Mouse (Mus musculus) forebrain, embryonic 13.5 days (tissue): ENCODE results near the gene Ubl7. TPM values are rescaled to one million over a fixed set of nuclear protein-coding genes. Genes with fewer than 3 reads are reported as not detected.
A peak's percentile ranks its signal among the peaks of the same experiment; 100 is the strongest.
"Not testable (repeated sequence)": the region's sequence is repeated elsewhere in the genome, so short reads cannot be mapped to it uniquely, and the experiment has no call there.

Experiments used
- ATAC-seq: fragments of 200-750 bp; cut with Nextera tagmentation; 2 replicates; pipeline ENCODE4 v1.8.0; 2017
- H3K27ac ChIP-seq: fragments of 300-500 bp; sonication (generic); 2 replicates; pipeline ENCODE4 v1.5.1; 2015; ENCODE audit warnings: inconsistent platforms, mild to moderate bottlenecking, moderate library complexity
- H3K27me3 ChIP-seq: fragments of 300-500 bp; sonication (generic); 2 replicates; pipeline ENCODE4 v1.6.1; 2015; ENCODE audit warnings: mild to moderate bottlenecking, inconsistent platforms
- H3K36me3 ChIP-seq: fragments of 300-500 bp; sonication (generic); 2 replicates; pipeline ENCODE4 v1.6.1; 2015; ENCODE audit warnings: mild to moderate bottlenecking, inconsistent platforms; ENCODE audit not compliant: poor library complexity, severe bottlenecking
- H3K4me1 ChIP-seq: fragments of 300-500 bp; sonication (generic); 2 replicates; pipeline ENCODE4 v1.6.1; 2015; ENCODE audit warnings: inconsistent platforms
- H3K4me2 ChIP-seq: fragments of 300-500 bp; sonication (generic); 2 replicates; pipeline ENCODE4 v1.6.1; 2015; ENCODE audit warnings: inconsistent platforms, mild to moderate bottlenecking, moderate library complexity
- H3K4me3 ChIP-seq: fragments of 300-500 bp; sonication (generic); 2 replicates; pipeline ENCODE4 v1.5.1; 2015; ENCODE audit warnings: mild to moderate bottlenecking, inconsistent platforms
- H3K9ac ChIP-seq: fragments of 300-500 bp; sonication (generic); 2 replicates; pipeline ENCODE4 v1.6.1; 2015; ENCODE audit warnings: mild to moderate bottlenecking, inconsistent platforms
- H3K9me3 ChIP-seq: fragments of 300-500 bp; sonication (generic); replicated peaks from 2 replicates; pipeline ENCODE4 v1.6.1; 2016; ENCODE audit warnings: inconsistent platforms
- WGBS: fragments of 180-500 bp; shearing (Covaris S2); methylation state at CpG from one replicate; pipeline ENCODE4 v1.1.7; 2015; 5-methylcytosine and 5-hydroxymethylcytosine counted together
- polyA plus RNA-seq: library from polyadenylated mRNA; unstranded; fragments of >200 nt; fragmentation: Nextera tagmentation; extraction: Ambion mirVana; gene quantifications from 2 replicates; pipeline ENCODE4 v1.2.1, GENCODE M21; 2015

Ubl7 gene
- polyA plus RNA-seq, 1 experiment from 2014 or later = 165 TPM

- ATAC-seq, H3K9ac ChIP-seq, H3K27ac ChIP-seq, H3K9me3 ChIP-seq, H3K4me2 ChIP-seq, H3K4me1 ChIP-seq, H3K4me3 ChIP-seq, H3K36me3 ChIP-seq, H3K27me3 ChIP-seq: not testable (repeated sequence)
- 90% methylated on average over 2 of the region's 2 CpGs for WGBS
Observed at GRCm38 (mm10) chr9:57881781-57882180, 29.0 kb upstream of the Ubl7 start.

GRCm38 (mm10) chr9:57883413-57883812 lies 27.4 kb upstream of the Ubl7 start:
- ATAC-seq = no peak
- 47% methylated on average over 1 of the region's 1 CpGs for WGBS
- no peak overlapping the region for H3K4me3 ChIP-seq
- H3K4me2 ChIP-seq = no peak overlapping the region
- no peaks in the 10 kb centered on the region for H3K36me3 ChIP-seq
- H3K27me3 ChIP-seq = 0 out of 2 replicates have a peak, but pooled peaks cover 4% of the 10 kb centered on the region
- no peak overlapping the region for H3K9ac ChIP-seq
- H3K4me1 ChIP-seq = peaks cover 4% of the 10 kb centered on the region; the same call in 1 of the 2 replicates
- H3K9me3 ChIP-seq = no peaks in the 10 kb centered on the region
- H3K27ac ChIP-seq = no peak overlapping the region

GRCm38 (mm10) chr9:57888119-57888518 lies 22.7 kb upstream of the Ubl7 start:
- no peak for ATAC-seq

GRCm38 (mm10) chr9:57900478-57900877 lies 10.3 kb upstream of the Ubl7 start:
- Histone ChIP-seq H3K4me3 (no peak overlapping the region), H3K27me3 (no peaks in the 10 kb centered on the region), H3K4me1 (peaks cover 26% of the 10 kb centered on the region), H3K36me3 (no peaks in the 10 kb centered on the region), H3K27ac (peak overlapping the region; percentile 82; the same call in 1 of the 2 replicates), H3K9ac (no peak overlapping the region), H3K9me3 (no peaks in the 10 kb centered on the region), H3K4me2 (peak overlapping the region; percentile 44; the same call in 1 of the 2 replicates)
- WGBS = 55% methylated on average over 10 of the region's 10 CpGs
- ATAC-seq = no peak

More at GRCm38 (mm10) chr9:57888119-57888518, 22.7 kb upstream of the Ubl7 start:
- H3K36me3 ChIP-seq = no peaks in the 10 kb centered on the region
- H3K4me2 ChIP-seq = no peak overlapping the region
- H3K4me3 ChIP-seq = no peak overlapping the region
- peaks cover 4% of the 10 kb centered on the region; the same call in 1 of the 2 replicates for H3K4me1 ChIP-seq
- H3K27me3 ChIP-seq = 0 out of 2 replicates have a peak, but pooled peaks cover 4% of the 10 kb centered on the region
- H3K27ac ChIP-seq = no peak overlapping the region
- no peak overlapping the region for H3K9ac ChIP-seq
- 84% methylated on average over 6 of the region's 6 CpGs for WGBS
- no peaks in the 10 kb centered on the region for H3K9me3 ChIP-seq

GRCm38 (mm10) chr9:57901197-57901596 lies 9.6 kb upstream of the Ubl7 start:
- WGBS = 5% methylated on average over 9 of the region's 9 CpGs
- no peaks in the 10 kb centered on the region for H3K27me3 ChIP-seq
- peak; percentile 81 for ATAC-seq

GRCm38 (mm10) chr9:57901601-57902000 lies 9.2 kb upstream of the Ubl7 start:
- Histone ChIP-seq H3K9ac (peak overlapping the region; percentile 45; the same call in 1 of the 2 replicates), H3K9me3 (no peaks in the 10 kb centered on the region), H3K4me2 (peak overlapping the region; percentile 44), H3K27me3 (no peaks in the 10 kb centered on the region), H3K4me3 (no peak overlapping the region), H3K4me1 (peaks cover 26% of the 10 kb centered on the region), H3K36me3 (no peaks in the 10 kb centered on the region), H3K27ac (peak overlapping the region; percentile 82)
- 2% methylated on average over 3 of the region's 3 CpGs for WGBS
- peak; percentile 81 for ATAC-seq

More at GRCm38 (mm10) chr9:57901197-57901596, 9.6 kb upstream of the Ubl7 start:
- H3K9me3 ChIP-seq = no peaks in the 10 kb centered on the region
- peaks cover 26% of the 10 kb centered on the region for H3K4me1 ChIP-seq
- no peaks in the 10 kb centered on the region for H3K36me3 ChIP-seq
- peak overlapping the region; percentile 82 for H3K27ac ChIP-seq
- peak overlapping the region; percentile 44 for H3K4me2 ChIP-seq
- no peak overlapping the region for H3K4me3 ChIP-seq
- peak overlapping the region; percentile 45; the same call in 1 of the 2 replicates for H3K9ac ChIP-seq

GRCm38 (mm10) chr9:57902132-57902531 lies 8.6 kb upstream of the Ubl7 start:
- H3K9me3 ChIP-seq = no peaks in the 10 kb centered on the region
- H3K27ac ChIP-seq = peak overlapping the region; percentile 82
- ATAC-seq = no peak
- no peaks in the 10 kb centered on the region for H3K36me3 ChIP-seq
- peaks cover 26% of the 10 kb centered on the region for H3K4me1 ChIP-seq
- H3K27me3 ChIP-seq = no peaks in the 10 kb centered on the region
- WGBS = 41% methylated on average over 4 of the region's 4 CpGs
- peak overlapping the region; percentile 44; the same call in 1 of the 2 replicates for H3K4me2 ChIP-seq
- no peak overlapping the region for H3K4me3 ChIP-seq
- no peak overlapping the region for H3K9ac ChIP-seq

- Histone ChIP-seq H3K27me3 (no peaks in the 10 kb centered on the region), H3K9me3 (no peaks in the 10 kb centered on the region), H3K9ac (no peak overlapping the region), H3K4me3 (no peak overlapping the region), H3K36me3 (no peaks in the 10 kb centered on the region), H3K4me1 (peaks cover 26% of the 10 kb centered on the region), H3K4me2 (no peak overlapping the region), H3K27ac (no peak overlapping the region)
- no peak for ATAC-seq
- 82% methylated on average over 8 of the region's 8 CpGs for WGBS
Observed at GRCm38 (mm10) chr9:57903589-57904249, 7.1 kb upstream of the Ubl7 start.

- no peaks in the 10 kb centered on the region for H3K9me3 ChIP-seq
- no peaks in the 10 kb centered on the region for H3K36me3 ChIP-seq
- no peak overlapping the region for H3K4me3 ChIP-seq
- 93% methylated on average over 5 of the region's 5 CpGs for WGBS
- H3K4me2 ChIP-seq = no peak overlapping the region
- peaks cover 26% of the 10 kb centered on the region for H3K4me1 ChIP-seq
- no peak overlapping the region for H3K9ac ChIP-seq
- ATAC-seq = no peak
- no peak overlapping the region for H3K27ac ChIP-seq
- no peaks in the 10 kb centered on the region for H3K27me3 ChIP-seq
Observed at GRCm38 (mm10) chr9:57904250-57904644, 6.5 kb upstream of the Ubl7 start.

- no peak overlapping the region for H3K27ac ChIP-seq
- no peaks in the 10 kb centered on the region for H3K9me3 ChIP-seq
- no peak overlapping the region for H3K9ac ChIP-seq
- no peak overlapping the region for H3K4me2 ChIP-seq
- H3K4me1 ChIP-seq = peaks cover 24% of the 10 kb centered on the region
- H3K4me3 ChIP-seq = no peak overlapping the region
- H3K27me3 ChIP-seq = no peaks in the 10 kb centered on the region
- 81% methylated on average over 6 of the region's 6 CpGs for WGBS
- ATAC-seq = no peak
- no peaks in the 10 kb centered on the region for H3K36me3 ChIP-seq
Observed at GRCm38 (mm10) chr9:57907206-57907605, 3.6 kb upstream of the Ubl7 start.

- Histone ChIP-seq H3K9me3 (no peaks in the 10 kb centered on the region), H3K27ac (no peak overlapping the region), H3K4me2 (no peak overlapping the region), H3K27me3 (no peaks in the 10 kb centered on the region), H3K4me3 (no peak overlapping the region), H3K36me3 (peaks cover 22% of the 10 kb centered on the region), H3K9ac (no peak overlapping the region; the same call in 1 of the 2 replicates), H3K4me1 (peaks cover 19% of the 10 kb centered on the region)
- no peak for ATAC-seq
- WGBS = 95% methylated on average over 5 of the region's 5 CpGs
Observed at GRCm38 (mm10) chr9:57912571-57912970, 1.8 kb downstream of the Ubl7 start.

- Histone ChIP-seq H3K9ac (no peak overlapping the region), H3K4me1 (no peaks in the 10 kb centered on the region), H3K27ac (no peak overlapping the region), H3K4me2 (no peak overlapping the region), H3K36me3 (peaks cover 82% of the 10 kb centered on the region), H3K27me3 (no peaks in the 10 kb centered on the region), H3K9me3 (no peaks in the 10 kb centered on the region), H3K4me3 (no peak overlapping the region)
- 90% methylated on average over 9 of the region's 9 CpGs for WGBS
- no peak for ATAC-seq
Observed at GRCm38 (mm10) chr9:57921491-57922060, 10.8 kb downstream of the Ubl7 start.
